Mouse (Mus musculus) ES-Bruce4 (cell line): ENCODE measurements around the gene Rab8a.
"Not testable (repeated sequence)": the region's sequence is repeated elsewhere in the genome, so short reads cannot be mapped to it uniquely, and the experiment has no call there.

ENCODE experiments used
- CTCF ChIP-seq: IDR thresholded peaks from one replicate; pipeline ENCODE4 v1.8.1; 2011; ENCODE audit warnings: low read depth, low read length
- EP300 ChIP-seq: IDR thresholded peaks from 2 replicates; pipeline ENCODE4 v1.6.1; 2011; ENCODE audit warnings: low read depth, low read length; ENCODE audit not compliant: insufficient read depth
- POLR2A ChIP-seq: IDR thresholded peaks from one replicate; pipeline ENCODE4 v1.8.1; 2011; ENCODE audit warnings: low read length; ENCODE audit not compliant: insufficient read depth

DNA sequence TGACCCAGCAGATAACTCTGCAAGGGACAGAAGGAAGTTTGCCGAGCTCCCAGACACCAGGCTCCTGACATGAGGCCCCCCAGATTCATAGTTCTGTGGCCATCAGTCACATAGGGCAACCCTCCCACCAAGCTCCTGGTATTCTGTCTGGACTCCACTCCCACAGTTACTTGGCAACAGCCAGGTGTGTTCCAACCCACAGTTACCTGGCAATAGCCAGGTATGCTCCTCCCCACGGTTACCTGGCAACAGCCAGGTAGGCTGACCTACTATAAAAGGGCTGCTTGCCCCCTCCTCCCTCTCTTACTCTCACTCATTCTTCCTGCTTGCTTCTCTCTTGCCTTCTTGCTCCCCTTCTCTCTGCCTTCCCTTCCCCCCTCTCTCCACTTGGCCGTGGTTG lies 39.5 kb upstream of the Rab8a start:
- not testable (repeated sequence) for TF ChIP-seq EP300, POLR2A, CTCF
